Mouse (Mus musculus) limb, embryonic 10.5 days (tissue): ENCODE data around the gene Dapk1. TPM values are rescaled to one million over a fixed set of nuclear protein-coding genes. Genes with fewer than 3 reads are reported as not detected.

ENCODE experiments used
- DNase-seq: peaks from one replicate; pipeline ENCODE4 v3.0.0-alpha.2; 2017; ENCODE audit warnings: low spot score
- H3K27ac ChIP-seq: fragments of 300-500 bp; sonication (generic); 2 replicates; pipeline ENCODE4 v1.5.1; 2016; ENCODE audit warnings: mild to moderate bottlenecking
- H3K27me3 ChIP-seq: fragments of 300-500 bp; sonication (generic); 2 replicates; pipeline ENCODE4 v1.6.1; 2016; ENCODE audit warnings: low read depth, mild to moderate bottlenecking; ENCODE audit not compliant: poor library complexity, severe bottlenecking
- H3K36me3 ChIP-seq: fragments of 300-500 bp; sonication (generic); 2 replicates; pipeline ENCODE4 v1.6.1; 2016; ENCODE audit warnings: mild to moderate bottlenecking, moderate library complexity
- H3K4me1 ChIP-seq: fragments of 300-500 bp; sonication (generic); 2 replicates; pipeline ENCODE4 v1.6.1; 2016
- H3K4me3 ChIP-seq: fragments of 300-500 bp; sonication (generic); 2 replicates; pipeline ENCODE4 v1.5.1; 2016; ENCODE audit warnings: mild to moderate bottlenecking, moderate library complexity
- H3K9me3 ChIP-seq: fragments of 300-500 bp; sonication (generic); replicated peaks from 2 replicates; pipeline ENCODE4 v1.6.1; 2016; ENCODE audit warnings: mild to moderate bottlenecking
- WGBS: fragments of 180-500 bp; shearing (Covaris S2); methylation state at CpG from one replicate; pipeline ENCODE4 v1.1.7; 2016; 5-methylcytosine and 5-hydroxymethylcytosine counted together
- polyA plus RNA-seq: library from polyadenylated mRNA; unstranded; fragments of >200 nt; fragmentation: Nextera tagmentation; extraction: Ambion mirVana; gene quantifications from 2 replicates; pipeline ENCODE4 v1.2.1, GENCODE M21; 2016

Dapk1 gene
- polyA plus RNA-seq, 1 experiment from 2014 or later, result 18.5 TPM

- no peaks in the 10 kb centered on the region for H3K27me3 ChIP-seq
- no peak overlapping the region for H3K4me3 ChIP-seq
- H3K27ac ChIP-seq, result peak overlapping the region; percentile 31; the same call in 1 of the 2 replicates
- no peak for DNase-seq
- H3K9me3 ChIP-seq, result no peaks in the 10 kb centered on the region
- peaks cover 53% of the 10 kb centered on the region for H3K4me1 ChIP-seq
- 83% methylated on average over 7 of the region's 7 CpGs for WGBS
- H3K36me3 ChIP-seq, result peaks cover 5% of the 10 kb centered on the region; the same call in 1 of the 2 replicates
Measured at GRCm38 (mm10) chr13:60687891-60688290, 86.1 kb downstream of the Dapk1 start.

GRCm38 (mm10) chr13:60690921-60691320, 89.2 kb downstream of the Dapk1 start:
- peaks cover 33% of the 10 kb centered on the region for H3K4me1 ChIP-seq
- H3K36me3 ChIP-seq, result peaks cover 5% of the 10 kb centered on the region; the same call in 1 of the 2 replicates
- H3K4me3 ChIP-seq, result no peak overlapping the region
- no peaks in the 10 kb centered on the region for H3K9me3 ChIP-seq
- WGBS, result 84% methylated on average over 2 of the region's 2 CpGs
- DNase-seq, result no peak
- H3K27me3 ChIP-seq, result no peaks in the 10 kb centered on the region
- H3K27ac ChIP-seq, result no peak overlapping the region

- Histone ChIP-seq H3K27ac (no peak overlapping the region), H3K4me3 (no peak overlapping the region), H3K36me3 (peaks cover 5% of the 10 kb centered on the region; the same call in 1 of the 2 replicates), H3K27me3 (no peaks in the 10 kb centered on the region), H3K9me3 (no peaks in the 10 kb centered on the region), H3K4me1 (peaks cover 33% of the 10 kb centered on the region)
- DNase-seq, result no peak
- 92% methylated on average over 3 of the region's 3 CpGs for WGBS
Measured at GRCm38 (mm10) chr13:60691940-60692339, 90.2 kb downstream of the Dapk1 start.

GRCm38 (mm10) chr13:60695186-60695980, 93.6 kb downstream of the Dapk1 start:
- no peak overlapping the region for H3K27ac ChIP-seq
- peaks cover 23% of the 10 kb centered on the region for H3K4me1 ChIP-seq
- DNase-seq, result no peak
- H3K36me3 ChIP-seq, result peaks cover 15% of the 10 kb centered on the region
- H3K4me3 ChIP-seq, result no peak overlapping the region
- H3K9me3 ChIP-seq, result no peaks in the 10 kb centered on the region
- no peaks in the 10 kb centered on the region for H3K27me3 ChIP-seq
- 84% methylated on average over 10 of the region's 10 CpGs for whole genome bisulfite sequencing

- no peak for DNase-seq
- Histone ChIP-seq H3K27me3 (no peaks in the 10 kb centered on the region), H3K4me3 (no peak overlapping the region), H3K4me1 (peaks cover 21% of the 10 kb centered on the region), H3K36me3 (peaks cover 15% of the 10 kb centered on the region), H3K9me3 (no peaks in the 10 kb centered on the region), H3K27ac (0 out of 2 replicates have a peak overlapping the region, but pooled peaks have one; percentile 36)
- WGBS, result 86% methylated on average over 14 of the region's 14 CpGs
Measured at GRCm38 (mm10) chr13:60696323-60696722, 94.6 kb downstream of the Dapk1 start.

GRCm38 (mm10) chr13:60696741-60697140, 95.0 kb downstream of the Dapk1 start:
- Histone ChIP-seq H3K27me3 (no peaks in the 10 kb centered on the region), H3K27ac (0 out of 2 replicates have a peak overlapping the region, but pooled peaks have one; percentile 36), H3K36me3 (peaks cover 12% of the 10 kb centered on the region), H3K4me3 (no peak overlapping the region), H3K4me1 (peaks cover 21% of the 10 kb centered on the region), H3K9me3 (no peaks in the 10 kb centered on the region)
- no peak for DNase-seq
- WGBS, result 69% methylated on average over 8 of the region's 8 CpGs

GRCm38 (mm10) chr13:60698021-60698420, 96.3 kb downstream of the Dapk1 start:
- WGBS, result 93% methylated on average over 2 of the region's 2 CpGs
- no peak overlapping the region for H3K4me3 ChIP-seq
- no peaks in the 10 kb centered on the region for H3K27me3 ChIP-seq
- peaks cover 21% of the 10 kb centered on the region for H3K4me1 ChIP-seq
- peaks cover 10% of the 10 kb centered on the region for H3K36me3 ChIP-seq
- no peak for DNase-seq
- no peaks in the 10 kb centered on the region for H3K9me3 ChIP-seq
- no peak overlapping the region for H3K27ac ChIP-seq

GRCm38 (mm10) chr13:60701671-60702171, 100.0 kb downstream of the Dapk1 start:
- no peak overlapping the region for H3K27ac ChIP-seq
- no peaks in the 10 kb centered on the region for H3K9me3 ChIP-seq
- H3K27me3 ChIP-seq, result no peaks in the 10 kb centered on the region
- DNase-seq, result no peak
- WGBS, result 88% methylated on average over 12 of the region's 12 CpGs
- peaks cover 19% of the 10 kb centered on the region for H3K4me1 ChIP-seq
- H3K4me3 ChIP-seq, result no peak overlapping the region
- peaks cover 10% of the 10 kb centered on the region for H3K36me3 ChIP-seq

GRCm38 (mm10) chr13:60707541-60708468, 106.1 kb downstream of the Dapk1 start:
- WGBS, result 79% methylated on average over 16 of the region's 16 CpGs
- Histone ChIP-seq H3K4me1 (peaks cover 13% of the 10 kb centered on the region), H3K27me3 (no peaks in the 10 kb centered on the region), H3K36me3 (no peaks in the 10 kb centered on the region), H3K4me3 (no peak overlapping the region), H3K27ac (no peak overlapping the region), H3K9me3 (no peaks in the 10 kb centered on the region)
- no peak for DNase-seq

GRCm38 (mm10) chr13:60709136-60709535, 107.4 kb downstream of the Dapk1 start:
- 92% methylated on average over 6 of the region's 6 CpGs for WGBS
- DNase-seq, result no peak
- Histone ChIP-seq H3K27ac (no peak overlapping the region), H3K36me3 (no peaks in the 10 kb centered on the region), H3K4me1 (peaks cover 13% of the 10 kb centered on the region), H3K4me3 (no peak overlapping the region), H3K9me3 (no peaks in the 10 kb centered on the region), H3K27me3 (no peaks in the 10 kb centered on the region)

GRCm38 (mm10) chr13:60710963-60711362, 109.2 kb downstream of the Dapk1 start:
- Histone ChIP-seq H3K9me3 (no peaks in the 10 kb centered on the region), H3K27me3 (no peaks in the 10 kb centered on the region), H3K4me1 (peaks cover 12% of the 10 kb centered on the region), H3K36me3 (no peaks in the 10 kb centered on the region), H3K27ac (no peak overlapping the region), H3K4me3 (no peak overlapping the region)
- DNase-seq, result no peak
- WGBS, result 75% methylated on average over 3 of the region's 3 CpGs

- no peak overlapping the region for H3K27ac ChIP-seq
- H3K4me3 ChIP-seq, result no peak overlapping the region
- WGBS, result 94% methylated on average over 4 of the region's 4 CpGs
- H3K36me3 ChIP-seq, result no peaks in the 10 kb centered on the region
- H3K4me1 ChIP-seq, result peaks cover 8% of the 10 kb centered on the region; the same call in 1 of the 2 replicates
- H3K9me3 ChIP-seq, result no peaks in the 10 kb centered on the region
- H3K27me3 ChIP-seq, result no peaks in the 10 kb centered on the region
- no peak for DNase-seq
Measured at GRCm38 (mm10) chr13:60713537-60713936, 111.8 kb downstream of the Dapk1 start.
